Mouse (Mus musculus) effector memory CD4-positive, alpha-beta T cell, adult 7 months (primary cell): ENCODE results near the gene Plxnd1. TPM values are rescaled to one million over a fixed set of nuclear protein-coding genes. Genes with fewer than 3 reads are reported as not detected.

Source experiments
- polyA plus RNA-seq: library from polyadenylated mRNA; unstranded; fragments of 100-300 nt; shearing (Covaris generic); gene quantifications from one replicate; pipeline ENCODE4 v1.2.1, GENCODE M21; 2017

The Plxnd1 gene
- polyA plus RNA-seq: not detected

DNA sequence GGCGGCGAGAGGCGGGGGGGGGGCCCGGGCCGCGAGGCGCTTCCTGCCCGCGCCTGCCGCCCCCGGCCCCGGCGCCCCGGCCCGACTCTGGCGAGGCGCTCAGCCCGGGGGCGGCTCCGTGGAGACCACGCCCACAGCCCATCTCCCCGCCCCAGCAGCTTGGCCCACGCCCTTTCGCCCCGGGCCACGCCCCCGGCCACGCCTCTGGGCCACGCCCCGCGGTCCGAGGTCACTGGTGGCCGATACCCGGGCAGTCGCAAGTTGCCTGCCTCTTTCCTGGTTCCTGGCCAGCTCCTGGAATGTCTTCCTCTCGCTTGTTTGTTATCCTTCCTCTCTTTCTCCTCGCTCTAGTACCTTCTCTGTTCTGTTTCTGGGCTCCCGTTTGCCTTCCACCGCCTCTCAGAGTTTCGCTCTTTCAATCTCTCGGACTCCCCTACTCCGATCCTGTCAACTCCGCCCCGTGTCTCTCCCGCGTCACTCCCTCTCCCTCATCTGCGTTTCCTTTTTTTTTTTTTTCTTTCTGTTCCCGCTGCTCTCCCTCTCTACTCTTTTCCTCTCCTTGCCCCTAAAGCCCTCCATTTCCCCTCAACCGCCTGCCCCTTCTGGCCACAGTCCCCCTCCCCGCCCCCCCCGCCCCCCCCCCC lies at the start of gene Plxnd1:
Gene Plxnd1, minus strand, starts transcription at position 129 of the 644 bp plus-strand sequence.

GRCm38 (mm10) chr6:115944638-115945037 lies 50.2 kb downstream of the Plxnd1 start, which contains the start of gene H1foo:
H1foo (plus strand) TSS chr6:115944938.

GRCm38 (mm10) chr6:115931639-115932038 lies 63.2 kb downstream of the Plxnd1 start, which contains the start of gene Rho:
Rho (plus strand) TSS chr6:115931748.

Other genes with a start within 250 kb of the Plxnd1 start
- not detected for gene Tmem40, start 232.6 kb downstream of the Plxnd1 start, polyA plus RNA-seq
- gene Cand2, start 220.5 kb downstream of the Plxnd1 start, polyA plus RNA-seq: 2.9 TPM
- 2,917 TPM for gene Rpl32, start 186.3 kb downstream of the Plxnd1 start, polyA plus RNA-seq
- 0.21 TPM for gene Efcab12, start 156.6 kb downstream of the Plxnd1 start, polyA plus RNA-seq
- gene Mbd4, start 141.6 kb downstream of the Plxnd1 start, polyA plus RNA-seq: 12.1 TPM
- 1.5 TPM for gene Ift122, start 141.5 kb downstream of the Plxnd1 start, polyA plus RNA-seq
- gene Rho, start 63.3 kb downstream of the Plxnd1 start, polyA plus RNA-seq: not detected
- gene H1foo, start 50.1 kb downstream of the Plxnd1 start, polyA plus RNA-seq: not detected
- 11.5 TPM for gene Tmcc1, start 198.5 kb upstream of the Plxnd1 start, polyA plus RNA-seq
- 59.9 TPM for gene Washc2, start 213.0 kb upstream of the Plxnd1 start, polyA plus RNA-seq